Mouse (Mus musculus): ENCODE measurements around the gene Slc25a19.
"Not testable (repeated sequence)": the region's sequence is repeated elsewhere in the genome, so short reads cannot be mapped to it uniquely, and the experiment has no call there.

Slc25a19 gene

GRCm38 (mm10) chr11:115627705-115628464, at the start of gene Slc25a19:
Slc25a19 (minus strand) TSS chr11:115628295.
- peak; percentile 98 for ATAC-seq (ENCODE audit: low TSS enrichment)

DNA sequence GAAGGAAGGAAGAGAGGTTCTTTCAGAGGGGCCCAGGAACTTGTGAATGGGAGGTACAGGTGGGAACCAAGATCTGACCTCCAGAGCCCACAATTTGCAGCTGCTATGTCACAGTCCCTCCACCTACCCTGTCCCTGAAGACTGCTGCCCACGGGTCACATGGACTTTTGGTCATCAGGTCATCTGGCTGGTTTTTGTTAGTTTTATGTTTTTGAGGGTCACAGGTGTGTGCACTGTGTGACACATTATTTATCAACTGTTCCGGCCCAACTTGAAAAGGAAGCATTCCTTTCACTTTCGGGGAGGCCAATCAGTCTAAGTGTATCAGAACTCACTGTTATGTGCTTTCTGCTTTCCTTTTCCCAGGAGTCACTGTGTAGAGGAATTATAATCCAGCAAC, 49.4 kb upstream of the Slc25a19 start:
- no peak for ATAC-seq (ENCODE audit: low TSS enrichment)

- ATAC-seq (ENCODE audit: low TSS enrichment) = no peak
These were observed 48.6 kb upstream of the Slc25a19 start for GRCm38 (mm10) chr11:115676738-115677137.

- ATAC-seq (ENCODE audit: low TSS enrichment) = peak; percentile 36; the same call in 1 of the 2 replicates
These were observed 46.3 kb upstream of the Slc25a19 start for GRCm38 (mm10) chr11:115674235-115674865.

DNA sequence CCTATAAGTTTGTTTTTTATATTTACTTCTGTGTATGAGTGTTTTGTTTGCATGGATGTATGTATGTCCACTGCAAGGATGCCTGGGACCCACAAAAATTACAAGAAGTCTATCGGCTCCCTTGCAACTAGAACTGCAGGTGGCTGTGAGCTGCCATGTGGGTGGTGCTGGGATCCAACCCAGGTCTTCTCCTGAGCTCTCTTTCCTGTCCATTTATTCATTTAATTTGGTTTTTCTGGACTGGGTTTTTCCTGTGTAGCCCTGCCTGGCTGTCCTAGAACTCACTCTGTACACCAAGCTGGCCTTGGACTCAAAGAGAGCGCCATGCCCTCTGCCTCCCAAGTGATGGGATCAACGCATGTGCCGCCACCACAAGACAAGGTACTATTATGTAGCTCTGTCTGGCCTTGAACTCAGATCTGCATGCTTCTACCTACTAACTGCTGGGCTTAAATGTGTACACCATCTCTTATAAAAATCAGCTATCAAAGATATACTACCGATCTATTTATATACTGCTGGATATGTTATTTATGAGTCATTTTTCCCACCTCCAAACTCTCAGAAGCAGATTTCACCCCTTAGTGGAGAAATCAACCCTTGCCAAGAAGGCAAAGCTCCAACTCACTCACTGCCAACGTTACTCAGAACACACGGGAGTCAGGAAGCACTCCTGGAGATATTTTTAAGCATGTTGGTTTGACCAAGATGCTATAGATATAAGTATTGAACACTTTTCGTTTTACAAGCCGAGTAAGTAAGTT, 45.6 kb upstream of the Slc25a19 start:
- peak; percentile 41; the same call in 1 of the 2 replicates for ATAC-seq (ENCODE audit: low TSS enrichment)

DNA sequence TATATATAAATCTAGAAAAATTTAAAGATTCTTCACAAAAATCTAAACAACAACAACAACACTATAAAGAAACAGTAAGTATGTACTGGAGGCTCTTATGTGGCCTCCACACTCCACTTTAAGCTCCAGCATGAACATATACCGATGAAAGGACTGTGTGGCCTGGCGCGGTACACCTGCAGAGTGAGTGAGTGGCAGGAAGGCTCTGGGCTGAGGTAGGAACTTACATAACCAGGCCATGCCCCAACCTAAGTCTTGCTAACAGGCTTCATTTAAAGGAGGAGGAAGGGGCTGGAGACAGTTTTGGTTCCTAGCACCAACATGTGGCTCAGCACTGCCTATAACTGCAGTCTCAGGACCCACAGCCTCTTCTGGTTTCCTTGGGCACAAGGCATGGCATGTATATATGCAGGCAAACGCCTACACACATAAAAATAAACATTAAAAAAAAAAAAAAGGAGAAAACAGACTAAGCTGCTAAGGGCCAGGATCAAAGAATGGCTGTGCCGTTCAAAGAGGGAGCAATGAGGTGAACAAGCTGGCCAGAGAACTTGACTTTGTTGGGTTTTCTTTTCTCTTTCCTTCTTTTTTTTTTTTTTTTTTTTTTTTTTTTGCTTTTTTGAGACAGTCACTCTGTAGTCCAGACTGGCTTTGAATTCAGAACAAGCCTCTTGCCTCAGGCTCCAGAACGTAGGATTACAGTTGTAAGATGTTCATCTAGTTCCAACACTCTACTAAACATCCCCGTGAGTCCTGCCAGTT, 44.3 kb upstream of the Slc25a19 start:
- no peak for ATAC-seq (ENCODE audit: low TSS enrichment)

DNA sequence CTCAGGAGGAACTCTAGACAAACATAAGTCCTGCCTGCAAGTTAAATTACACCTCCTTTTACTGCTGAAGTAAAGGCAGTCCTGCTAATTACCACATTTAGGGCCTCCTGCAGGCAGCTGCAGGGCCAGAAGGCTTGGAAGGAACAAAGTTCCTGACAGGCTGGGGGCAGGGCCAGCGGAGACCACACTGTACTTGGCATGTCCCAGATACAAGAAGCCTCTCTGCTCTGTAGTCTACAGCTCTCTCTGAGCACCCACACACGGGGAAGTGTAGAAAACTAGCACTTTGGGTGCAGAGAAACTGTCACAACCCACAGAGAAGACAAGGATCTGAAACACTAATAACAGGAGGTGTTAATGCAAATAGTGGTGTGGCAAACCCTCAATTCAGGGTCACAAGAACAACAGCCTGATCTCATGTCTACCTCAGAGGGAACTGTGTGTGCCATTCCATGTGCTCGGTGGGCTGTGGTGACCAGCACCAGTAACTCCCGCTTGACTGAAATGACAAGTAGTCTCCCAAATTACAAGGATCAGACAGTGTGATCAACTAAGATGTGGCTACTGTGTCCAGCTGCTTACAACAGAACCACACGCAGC, 42.5 kb upstream of the Slc25a19 start:
- ATAC-seq (ENCODE audit: low TSS enrichment) = peak; percentile 81

GRCm38 (mm10) chr11:115663676-115664335, 35.7 kb upstream of the Slc25a19 start:
- no peak for ATAC-seq (ENCODE audit: low TSS enrichment)

GRCm38 (mm10) chr11:115660376-115660775, 32.3 kb upstream of the Slc25a19 start:
- ATAC-seq (ENCODE audit: low TSS enrichment) = peak; percentile 79

DNA sequence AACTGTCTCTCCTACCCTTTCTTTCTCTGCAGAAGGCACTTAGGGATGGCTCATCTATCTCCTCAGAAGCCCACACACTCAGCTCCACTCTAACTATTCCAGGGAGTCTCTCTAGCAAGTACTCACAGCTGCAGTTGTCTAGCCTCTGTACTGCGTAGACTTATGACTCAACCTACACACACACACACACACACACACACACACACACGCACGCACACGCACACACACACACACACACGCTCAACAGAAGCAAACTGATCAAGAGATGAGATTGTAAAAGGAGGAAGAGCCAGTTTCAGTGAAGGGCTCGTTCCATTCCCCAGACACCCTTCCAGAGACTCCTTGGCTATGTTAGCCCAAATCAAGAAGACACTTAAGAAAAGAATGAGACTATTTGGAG, 30.4 kb upstream of the Slc25a19 start:
- ATAC-seq (ENCODE audit: low TSS enrichment) = peak; percentile 92

DNA sequence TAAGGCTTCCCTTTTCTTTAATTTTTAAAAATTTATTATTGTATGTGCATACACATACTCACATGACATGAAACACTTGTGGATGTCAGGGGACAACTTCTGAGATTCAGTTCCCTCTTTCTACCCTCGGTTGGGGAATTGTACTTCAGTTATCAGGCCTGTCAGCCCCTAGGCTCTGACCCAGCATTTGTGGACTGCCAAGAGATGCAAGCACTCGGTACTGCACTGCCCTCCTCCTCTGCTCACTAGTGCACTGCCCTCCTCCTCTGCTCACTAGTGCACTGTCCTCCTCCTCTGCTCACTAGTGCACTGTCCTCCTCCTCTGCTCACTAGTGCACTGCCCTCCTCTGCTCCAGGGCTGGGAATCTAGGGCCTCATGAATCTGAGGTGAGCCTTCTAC, 26.0 kb upstream of the Slc25a19 start:
- ATAC-seq (ENCODE audit: low TSS enrichment) = no peak

DNA sequence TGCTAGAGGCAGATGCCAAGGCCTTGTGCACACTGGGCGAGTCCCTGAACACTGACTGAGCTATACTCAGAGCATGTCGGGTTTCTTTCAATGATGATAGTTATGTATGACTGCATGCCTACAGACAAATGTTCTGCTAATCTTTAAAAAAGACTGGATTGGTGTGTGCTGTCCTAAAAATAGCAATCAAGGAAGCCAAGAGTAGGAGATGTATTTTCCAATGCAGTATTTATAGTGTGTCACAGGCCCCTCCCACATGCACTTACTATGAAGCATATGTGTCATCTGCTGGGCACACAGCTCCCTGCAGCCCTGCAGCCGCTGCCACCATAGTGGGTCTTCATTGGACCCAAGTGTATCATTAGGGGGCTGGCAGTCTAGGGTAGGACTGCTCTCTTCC, 25.1 kb upstream of the Slc25a19 start:
- peak; percentile 76 for ATAC-seq (ENCODE audit: low TSS enrichment)

GRCm38 (mm10) chr11:115651680-115652079, 23.6 kb upstream of the Slc25a19 start:
- no peak for ATAC-seq (ENCODE audit: low TSS enrichment)

- peak; percentile 32; the same call in 1 of the 2 replicates for ATAC-seq (ENCODE audit: low TSS enrichment)
These were observed 21.6 kb upstream of the Slc25a19 start for GRCm38 (mm10) chr11:115649706-115650105.

DNA sequence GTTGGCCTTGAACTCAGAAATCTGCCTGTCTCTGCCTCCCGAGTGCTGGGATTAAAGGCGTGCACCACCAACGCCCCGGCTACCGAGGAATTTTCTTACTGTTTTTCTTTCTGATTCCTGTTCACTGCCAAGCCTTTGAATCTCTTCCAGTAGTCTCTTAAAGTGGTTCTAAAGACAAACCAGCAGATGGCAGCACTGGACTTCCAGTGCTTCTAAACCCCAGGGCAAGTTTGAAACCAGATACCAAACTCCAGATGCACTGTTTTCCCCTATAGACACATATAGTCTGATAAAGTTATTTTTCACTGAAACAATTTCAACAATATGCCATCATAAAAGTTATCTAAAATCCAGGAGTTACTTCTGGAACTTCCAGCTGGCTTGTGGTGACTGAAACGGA, 19.4 kb upstream of the Slc25a19 start:
- ATAC-seq (ENCODE audit: low TSS enrichment) = peak; percentile 44; the same call in 1 of the 2 replicates

GRCm38 (mm10) chr11:115646439-115646838, 18.3 kb upstream of the Slc25a19 start:
- no peak for ATAC-seq (ENCODE audit: low TSS enrichment)

- ATAC-seq (ENCODE audit: low TSS enrichment) = not testable (repeated sequence)
These were observed 17.4 kb upstream of the Slc25a19 start for GRCm38 (mm10) chr11:115645498-115645897.

DNA sequence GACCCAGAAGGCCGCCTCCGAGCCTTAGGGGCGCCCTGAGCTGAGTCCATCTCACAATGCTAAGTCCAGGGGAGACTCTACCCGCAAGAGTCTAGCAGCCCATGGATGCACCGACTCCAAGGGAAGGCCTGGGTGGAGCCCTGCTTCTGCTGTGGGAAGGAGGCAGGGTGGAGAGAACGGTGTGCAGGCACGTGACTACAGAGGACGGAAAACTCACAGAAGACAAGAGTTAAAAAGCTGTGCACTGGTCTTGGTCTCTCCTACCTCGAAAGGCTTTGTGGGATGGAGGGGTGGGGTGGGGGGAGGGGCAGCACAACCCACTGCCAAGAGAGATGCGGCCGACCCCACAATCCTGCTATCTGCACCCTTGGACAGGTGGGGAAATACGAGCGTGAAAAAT, 16.2 kb upstream of the Slc25a19 start:
- ATAC-seq (ENCODE audit: low TSS enrichment) = no peak

GRCm38 (mm10) chr11:115643265-115643664, 15.2 kb upstream of the Slc25a19 start:
- ATAC-seq (ENCODE audit: low TSS enrichment) = no peak

- no peak for ATAC-seq (ENCODE audit: low TSS enrichment)
These were observed 14.6 kb upstream of the Slc25a19 start for GRCm38 (mm10) chr11:115642705-115643104.

DNA sequence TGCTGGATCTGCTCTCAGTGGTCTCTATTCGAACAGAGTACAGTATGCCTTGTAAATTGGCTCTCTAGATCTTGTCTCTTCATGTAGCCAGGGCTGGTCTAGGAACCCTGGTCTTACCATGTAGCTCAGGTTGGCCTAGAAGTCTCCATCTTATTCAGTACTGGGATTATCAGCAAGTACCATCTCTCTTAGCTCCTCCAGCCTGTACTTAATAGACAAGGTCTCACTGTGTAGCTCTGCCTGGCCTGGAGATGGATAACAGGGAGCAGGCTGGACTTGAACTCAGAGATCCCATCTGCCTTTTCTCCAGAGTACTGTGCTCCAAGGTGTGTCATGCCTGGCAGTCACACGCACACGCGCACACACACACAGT, 13.6 kb upstream of the Slc25a19 start:
- ATAC-seq (ENCODE audit: low TSS enrichment) = no peak
